Mouse (Mus musculus) gastrocnemius, adult 2 months (tissue): ENCODE measurements around the gene Il24. TPM values are rescaled to one million over a fixed set of nuclear protein-coding genes. Genes with fewer than 3 reads are reported as not detected.
A peak's percentile ranks its signal among the peaks of the same experiment; 100 is the strongest.

Experiments
- DNase-seq: peaks from one replicate; pipeline ENCODE4 v3.0.0; 2022
- H3K27ac ChIP-seq: fragments of 200-600 bp; 2 replicates; pipeline ENCODE4 v1.8.1; 2022; ENCODE audit warnings: mild to moderate bottlenecking
- H3K4me3 ChIP-seq: fragments of 200-600 bp; 2 replicates; pipeline ENCODE4 v1.8.1; 2022; ENCODE audit warnings: mild to moderate bottlenecking, moderate library complexity
- CTCF ChIP-seq: fragments of 200-600 bp; IDR thresholded peaks from 2 replicates; pipeline ENCODE4 v1.8.1; 2022; ENCODE audit warnings: antibody characterized with exemption, mild to moderate bottlenecking, moderate library complexity
- intact Hi-C: fragments of 180-260 bp; cut with DNase I; formaldehyde crosslinking; loops from one replicate; pipeline ENCODE4 v1.15.1; 2025
- total RNA-seq, 2 experiments: library from RNA; stranded (reverse); gene quantifications; 2 replicates each; pipeline ENCODE4 v1.2.3; 2021

The Il24 gene
- total RNA-seq, 2 experiments from 2014 or later, result not detected

GRCm38 (mm10) chr1:130876931-130877509, 10.2 kb downstream of the Il24 start:
- Histone ChIP-seq H3K27ac (no peak overlapping the region), H3K4me3 (no peak overlapping the region)
- peak; percentile 82 for TF ChIP-seq CTCF
- intact Hi-C loops, result loop anchor here (1.0 to 10.0 kb wide), 3 partner anchors 176 to 388 kb away; partner anchors contain the start of gene Dyrk3
- no peak for DNase-seq

GRCm38 (mm10) chr1:130875910-130876309, 11.3 kb downstream of the Il24 start:
- no peak for TF ChIP-seq CTCF
- no peak overlapping the region for H3K4me3 ChIP-seq
- no peak for DNase-seq
- intact Hi-C loops, result loop anchor here (1.0 to 10.0 kb wide), 4 partner anchors 103 to 389 kb away; partner anchors contain the start of gene Dyrk3
- no peak overlapping the region for H3K27ac ChIP-seq

GRCm38 (mm10) chr1:130875139-130875538, 12.1 kb downstream of the Il24 start:
- TF ChIP-seq CTCF, result peak; percentile 85
- H3K27ac ChIP-seq, result no peak overlapping the region
- peak; percentile 32 for DNase-seq
- no peak overlapping the region for H3K4me3 ChIP-seq
- intact Hi-C loops, result loop anchor here (1.0 to 10.0 kb wide), 3 partner anchors 104 to 390 kb away; partner anchors contain the start of gene Dyrk3

- no peak overlapping the region for H3K27ac ChIP-seq
- intact Hi-C loops, result loop anchor here (10.0 kb wide), 2 partner anchors 262 to 392 kb away; partner anchors contain the start of gene Dyrk3
- no peak for TF ChIP-seq CTCF
- no peak for DNase-seq
- no peak overlapping the region for H3K4me3 ChIP-seq
Measured at GRCm38 (mm10) chr1:130872912-130873311, 14.3 kb downstream of the Il24 start.

DNA sequence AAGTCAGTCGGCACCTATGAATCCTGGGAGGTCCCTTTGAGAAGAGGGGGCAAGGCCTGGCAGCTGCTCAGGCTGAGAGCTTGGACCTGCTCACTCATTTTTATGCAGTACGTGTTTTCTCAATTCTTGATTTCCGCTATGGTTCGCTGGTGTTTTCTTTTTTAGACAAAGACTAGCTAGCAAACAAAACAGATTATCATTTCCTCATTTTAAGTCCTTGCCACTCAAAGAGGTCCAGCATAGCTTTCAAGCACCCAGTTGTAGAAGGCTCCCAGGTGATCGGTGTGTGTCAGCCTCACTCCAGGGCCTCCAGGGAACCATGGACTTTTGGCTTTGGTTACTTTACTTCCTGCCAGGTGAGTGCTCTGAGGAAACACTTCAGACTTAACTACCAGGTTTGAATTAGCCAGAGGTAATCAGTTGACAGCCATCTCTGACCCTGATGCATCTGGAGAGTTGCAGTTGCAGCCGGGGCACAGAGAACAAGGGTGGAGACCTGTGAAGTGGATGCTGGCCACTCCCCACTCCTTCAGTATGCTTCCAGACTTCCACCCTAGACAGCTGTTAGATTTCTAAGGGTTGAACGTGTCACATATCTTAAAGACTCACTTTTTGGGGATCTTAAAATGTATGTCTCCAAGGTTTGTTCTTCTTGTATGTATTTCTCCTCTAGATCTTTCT, 21.6 kb downstream of the Il24 start, which contains the start of gene Fcmr:
Fcmr (plus strand) TSS at position 129 of the 681 bp plus-strand sequence.
- Histone ChIP-seq H3K27ac (no peak within 1 kb of the TSS), H3K4me3 (no peak within 1 kb of the TSS)
- intact Hi-C loops, result no loop called here
- DNase-seq, result no peak
- no peak for TF ChIP-seq CTCF

GRCm38 (mm10) chr1:130864741-130865140, 22.5 kb downstream of the Il24 start:
- H3K4me3 ChIP-seq, result no peak overlapping the region
- intact Hi-C loops, result no loop called here
- no peak for TF ChIP-seq CTCF
- no peak for DNase-seq
- H3K27ac ChIP-seq, result no peak overlapping the region

GRCm38 (mm10) chr1:130864238-130864637, 23.0 kb downstream of the Il24 start:
- no peak overlapping the region for H3K4me3 ChIP-seq
- DNase-seq, result no peak
- no peak overlapping the region for H3K27ac ChIP-seq
- intact Hi-C loops, result no loop called here
- TF ChIP-seq CTCF, result no peak

GRCm38 (mm10) chr1:130857456-130857855, 29.8 kb downstream of the Il24 start:
- no peak for DNase-seq
- TF ChIP-seq CTCF, result no peak
- no peak overlapping the region for H3K27ac ChIP-seq
- intact Hi-C loops, result no loop called here
- H3K4me3 ChIP-seq, result no peak overlapping the region

- TF ChIP-seq CTCF, result no peak
- no peak overlapping the region for H3K4me3 ChIP-seq
- no peak for DNase-seq
- intact Hi-C loops, result no loop called here
- H3K27ac ChIP-seq, result no peak overlapping the region
Measured at GRCm38 (mm10) chr1:130855723-130856122, 31.5 kb downstream of the Il24 start.

GRCm38 (mm10) chr1:130854819-130855218, 32.4 kb downstream of the Il24 start:
- no peak for DNase-seq
- no peak overlapping the region for H3K4me3 ChIP-seq
- intact Hi-C loops, result no loop called here
- no peak for TF ChIP-seq CTCF
- no peak overlapping the region for H3K27ac ChIP-seq

- no peak for TF ChIP-seq CTCF
- no peak overlapping the region for H3K27ac ChIP-seq
- DNase-seq, result no peak
- intact Hi-C loops, result no loop called here
- H3K4me3 ChIP-seq, result no peak overlapping the region
Measured at GRCm38 (mm10) chr1:130850405-130850804, 36.8 kb downstream of the Il24 start.

DNA sequence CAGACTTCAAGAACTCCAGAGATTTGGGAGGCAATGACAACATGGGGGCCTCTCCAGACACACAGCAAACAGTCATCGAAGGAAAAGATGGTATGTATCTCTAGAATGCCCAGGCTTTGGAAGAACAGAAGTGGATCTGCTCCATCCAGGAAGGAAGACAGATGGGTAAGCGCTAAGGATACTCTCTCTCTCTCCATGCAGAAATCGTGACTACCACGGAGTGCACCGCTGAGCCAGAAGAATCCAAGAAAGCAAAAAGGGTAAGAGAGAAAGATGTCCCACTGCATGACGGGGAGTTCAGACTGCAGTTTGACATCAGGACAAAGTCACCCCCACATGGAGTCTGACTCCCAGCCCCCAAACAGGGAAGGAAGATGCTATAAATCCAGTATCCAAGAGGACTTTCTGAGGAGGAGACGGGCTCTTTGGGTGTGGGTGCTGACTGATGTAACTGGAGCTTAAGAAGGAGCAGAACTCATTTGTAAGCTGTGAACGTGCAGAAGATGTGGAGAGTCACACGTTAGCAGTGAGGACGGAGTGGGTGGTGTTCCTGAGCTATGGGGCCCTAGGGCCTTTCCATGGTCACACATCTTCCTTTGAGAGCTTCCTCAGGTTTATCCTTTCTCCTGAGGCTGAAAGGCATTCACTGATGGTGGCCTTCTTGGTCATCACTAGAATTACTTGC, 37.6 kb downstream of the Il24 start:
- intact Hi-C loops, result no loop called here
- no peak overlapping the region for H3K4me3 ChIP-seq
- no peak for TF ChIP-seq CTCF
- no peak for DNase-seq
- no peak overlapping the region for H3K27ac ChIP-seq

- no peak for TF ChIP-seq CTCF
- Histone ChIP-seq H3K27ac (no peak overlapping the region), H3K4me3 (no peak overlapping the region)
- intact Hi-C loops, result no loop called here
- no peak for DNase-seq
Measured at GRCm38 (mm10) chr1:130844516-130844915, 42.7 kb downstream of the Il24 start.
